Mouse (Mus musculus) adipocyte (in vitro differentiated cells): ENCODE measurements around the gene Ctxn2.
A peak's percentile ranks its signal among the peaks of the same experiment; 100 is the strongest.
"Not testable (repeated sequence)": the region's sequence is repeated elsewhere in the genome, so short reads cannot be mapped to it uniquely, and the experiment has no call there.

ENCODE experiments used
- DNase-seq: peaks from one replicate; pipeline ENCODE4 v3.0.0-alpha.2; 2016; ENCODE audit warnings: low spot score

Ctxn2 gene

GRCm38 (mm10) chr2:125135903-125136811 lies at the start of gene Ctxn2:
Gene Ctxn2, plus strand, starts transcription at chr2:125136692.
- peak; percentile 77 for DNase-seq

GRCm38 (mm10) chr2:125088757-125089156 lies 47.7 kb upstream of the Ctxn2 start:
- DNase-seq: no peak

GRCm38 (mm10) chr2:125092123-125092522 lies 44.4 kb upstream of the Ctxn2 start:
- DNase-seq: not testable (repeated sequence)

GRCm38 (mm10) chr2:125104491-125104890 lies 32.0 kb upstream of the Ctxn2 start:
- not testable (repeated sequence) for DNase-seq

GRCm38 (mm10) chr2:125106536-125106935 lies 30.0 kb upstream of the Ctxn2 start:
- DNase-seq: not testable (repeated sequence)

GRCm38 (mm10) chr2:125119381-125120110 lies 16.9 kb upstream of the Ctxn2 start:
- no peak for DNase-seq

- peak; percentile 52 for DNase-seq
Measured at GRCm38 (mm10) chr2:125122288-125122623, 14.2 kb upstream of the Ctxn2 start.

GRCm38 (mm10) chr2:125122624-125123476 lies 13.6 kb upstream of the Ctxn2 start:
- peak; percentile 60 for DNase-seq

- DNase-seq: peak; percentile 82
Measured at GRCm38 (mm10) chr2:125123477-125123852, 13.0 kb upstream of the Ctxn2 start, which contains the start of gene Myef2. Gene Myef2, minus strand, starts transcription at chr2:125123661.

- no peak for DNase-seq
Measured at GRCm38 (mm10) chr2:125125824-125126223, 10.7 kb upstream of the Ctxn2 start.

GRCm38 (mm10) chr2:125126792-125127191 lies 9.7 kb upstream of the Ctxn2 start:
- DNase-seq: no peak

GRCm38 (mm10) chr2:125134113-125134512 lies 2.4 kb upstream of the Ctxn2 start:
- no peak for DNase-seq

- no peak for DNase-seq
Measured at GRCm38 (mm10) chr2:125136846-125137245, 354 bp downstream of the Ctxn2 start.

- no peak for DNase-seq
Measured at GRCm38 (mm10) chr2:125142336-125142735, 5.8 kb downstream of the Ctxn2 start.

GRCm38 (mm10) chr2:125152388-125152787 lies 15.9 kb downstream of the Ctxn2 start, which contains the start of gene Slc12a1:
Gene Slc12a1, plus strand, starts transcription at chr2:125152505.
- DNase-seq: no peak

GRCm38 (mm10) chr2:125154294-125154693 lies 17.8 kb downstream of the Ctxn2 start:
- DNase-seq: no peak

GRCm38 (mm10) chr2:125155504-125155903 lies 19.0 kb downstream of the Ctxn2 start:
- peak; percentile 16 for DNase-seq

- DNase-seq: no peak
Measured at GRCm38 (mm10) chr2:125162012-125162470, 25.5 kb downstream of the Ctxn2 start.

GRCm38 (mm10) chr2:125178225-125178798 lies 41.8 kb downstream of the Ctxn2 start:
- DNase-seq: no peak

GRCm38 (mm10) chr2:125187904-125188303 lies 51.4 kb downstream of the Ctxn2 start:
- DNase-seq: no peak

GRCm38 (mm10) chr2:125189197-125189596 lies 52.7 kb downstream of the Ctxn2 start:
- DNase-seq: peak; percentile 85
